Mouse (Mus musculus): Measurements from ENCODE around the gene Psmd4. TPM values are rescaled to one million over a fixed set of nuclear protein-coding genes. Genes with fewer than 3 reads are reported as not detected.

The Psmd4 gene
- total RNA-seq (2014; rRNA removed), result 208 and 210 TPM in 2 replicates
- 267 and 272 TPM in 2 replicates for polyA plus RNA-seq (2015; fragmentation: Nextera tagmentation; extraction: Ambion mirVana)

- WGBS, result 0% methylated on average over 36 of the region's 36 CpGs
- ATAC-seq (peak; percentile 99), DNase-seq (ENCODE audit: low spot score) (peak; percentile 98)
- H3K4me1 ChIP-seq (ENCODE audit: insufficient read depth, low read length), result peaks cover 6% of the 10 kb centered on the region; the same call in 1 of the 2 replicates
- TF ChIP-seq CTCF (IDR thresholded peaks at IDR 0.05; ENCODE audit: low read depth), result no peak
- H3K4me2 ChIP-seq (ENCODE audit: low read depth, low read length), result peak within 1 kb of the TSS; percentile 73
- H3K9ac ChIP-seq (replicated peaks; ENCODE audit: low read length), result peak within 1 kb of the TSS; percentile 81
- H3K4me3 ChIP-seq (ENCODE audit: low read length), result peak within 1 kb of the TSS; percentile 86
- no peaks in the 10 kb centered on the region for H3K27me3 ChIP-seq (ENCODE audit: insufficient read depth, low read length)
- peak within 1 kb of the TSS; percentile 65 for H3K27ac ChIP-seq
- H3K9me3 ChIP-seq (ENCODE audit: low read length), result no peaks in the 10 kb centered on the region
- peaks cover 4% of the 10 kb centered on the region; the same call in 1 of the 2 replicates for H3K36me3 ChIP-seq (ENCODE audit: insufficient read depth, low read length)
Observed at GRCm38 (mm10) chr3:95042166-95042837, at the start of gene Psmd4. Gene Psmd4 (minus strand): TSS chr3:95042614.

- Histone ChIP-seq H3K36me3 (ENCODE audit: insufficient read depth, low read length) (no peaks in the 10 kb centered on the region), H3K4me1 (ENCODE audit: insufficient read depth, low read length) (no peaks in the 10 kb centered on the region), H3K27ac (no peak overlapping the region), H3K9ac (replicated peaks; ENCODE audit: low read length) (no peak overlapping the region), H3K4me3 (ENCODE audit: low read length) (no peak overlapping the region), H3K27me3 (ENCODE audit: insufficient read depth, low read length) (no peaks in the 10 kb centered on the region), H3K9me3 (ENCODE audit: low read length) (no peaks in the 10 kb centered on the region), H3K4me2 (ENCODE audit: low read depth, low read length) (no peak overlapping the region)
- ATAC-seq, result no peak
- TF ChIP-seq CTCF (IDR thresholded peaks at IDR 0.05; ENCODE audit: low read depth), result no peak
- DNase-seq (ENCODE audit: low spot score), result no peak
- WGBS, result 100% methylated on average over 1 of the region's 1 CpGs
Observed at GRCm38 (mm10) chr3:95088071-95088470, 45.7 kb upstream of the Psmd4 start.

GRCm38 (mm10) chr3:95071606-95072005, 29.2 kb upstream of the Psmd4 start:
- DNase-seq (ENCODE audit: low spot score), result peak; percentile 8
- H3K36me3 ChIP-seq (ENCODE audit: insufficient read depth, low read length), result peaks cover 62% of the 10 kb centered on the region
- H3K4me3 ChIP-seq (ENCODE audit: low read length), result no peak overlapping the region
- H3K9ac ChIP-seq (replicated peaks; ENCODE audit: low read length), result no peak overlapping the region
- no peak overlapping the region for H3K4me2 ChIP-seq (ENCODE audit: low read depth, low read length)
- H3K4me1 ChIP-seq (ENCODE audit: insufficient read depth, low read length), result no peaks in the 10 kb centered on the region
- TF ChIP-seq CTCF (IDR thresholded peaks at IDR 0.05; ENCODE audit: low read depth), result 0 out of 2 replicates have a peak, but pooled peaks have one; percentile 11
- WGBS, result 88% methylated on average over 2 of the region's 2 CpGs
- no peaks in the 10 kb centered on the region for H3K27me3 ChIP-seq (ENCODE audit: insufficient read depth, low read length)
- H3K9me3 ChIP-seq (ENCODE audit: low read length), result no peaks in the 10 kb centered on the region
- ATAC-seq, result no peak
- H3K27ac ChIP-seq, result no peak overlapping the region

- H3K4me1 ChIP-seq (ENCODE audit: insufficient read depth, low read length), result no peaks in the 10 kb centered on the region
- ATAC-seq, result no peak
- peaks cover 86% of the 10 kb centered on the region for H3K36me3 ChIP-seq (ENCODE audit: insufficient read depth, low read length)
- no peaks in the 10 kb centered on the region for H3K9me3 ChIP-seq (ENCODE audit: low read length)
- no peak overlapping the region for H3K4me2 ChIP-seq (ENCODE audit: low read depth, low read length)
- 93% methylated on average over 11 of the region's 11 CpGs for WGBS
- no peak overlapping the region for H3K27ac ChIP-seq
- no peak for DNase-seq (ENCODE audit: low spot score)
- H3K9ac ChIP-seq (replicated peaks; ENCODE audit: low read length), result no peak overlapping the region
- no peaks in the 10 kb centered on the region for H3K27me3 ChIP-seq (ENCODE audit: insufficient read depth, low read length)
- H3K4me3 ChIP-seq (ENCODE audit: low read length), result no peak overlapping the region
- no peak for TF ChIP-seq CTCF (IDR thresholded peaks at IDR 0.05; ENCODE audit: low read depth)
Observed at GRCm38 (mm10) chr3:95066570-95066969, 24.2 kb upstream of the Psmd4 start.

- Histone ChIP-seq H3K4me2 (ENCODE audit: low read depth, low read length) (no peak overlapping the region), H3K4me1 (ENCODE audit: insufficient read depth, low read length) (no peaks in the 10 kb centered on the region), H3K9ac (replicated peaks; ENCODE audit: low read length) (no peak overlapping the region), H3K4me3 (ENCODE audit: low read length) (no peak overlapping the region), H3K36me3 (ENCODE audit: insufficient read depth, low read length) (peaks cover 84% of the 10 kb centered on the region), H3K27ac (no peak overlapping the region), H3K9me3 (ENCODE audit: low read length) (no peaks in the 10 kb centered on the region), H3K27me3 (ENCODE audit: insufficient read depth, low read length) (no peaks in the 10 kb centered on the region)
- ATAC-seq, result no peak
- 88% methylated on average over 6 of the region's 6 CpGs for WGBS
- DNase-seq (ENCODE audit: low spot score), result no peak
- no peak for TF ChIP-seq CTCF (IDR thresholded peaks at IDR 0.05; ENCODE audit: low read depth)
Observed at GRCm38 (mm10) chr3:95066095-95066494, 23.7 kb upstream of the Psmd4 start.

- Histone ChIP-seq H3K4me1 (ENCODE audit: insufficient read depth, low read length) (no peaks in the 10 kb centered on the region), H3K27me3 (ENCODE audit: insufficient read depth, low read length) (no peaks in the 10 kb centered on the region), H3K4me3 (ENCODE audit: low read length) (no peak overlapping the region), H3K4me2 (ENCODE audit: low read depth, low read length) (no peak overlapping the region), H3K27ac (no peak overlapping the region), H3K9ac (replicated peaks; ENCODE audit: low read length) (no peak overlapping the region), H3K9me3 (ENCODE audit: low read length) (no peaks in the 10 kb centered on the region), H3K36me3 (ENCODE audit: insufficient read depth, low read length) (peaks cover 84% of the 10 kb centered on the region)
- ATAC-seq, result no peak
- TF ChIP-seq CTCF (IDR thresholded peaks at IDR 0.05; ENCODE audit: low read depth), result no peak
- DNase-seq (ENCODE audit: low spot score), result no peak
- 79% methylated on average over 1 of the region's 1 CpGs for WGBS
Observed at GRCm38 (mm10) chr3:95065553-95065952, 23.1 kb upstream of the Psmd4 start.

- 98% methylated on average over 4 of the region's 4 CpGs for WGBS
Observed at GRCm38 (mm10) chr3:95063741-95064140, 21.3 kb upstream of the Psmd4 start.

More at GRCm38 (mm10) chr3:95063741-95064140, 21.3 kb upstream of the Psmd4 start:
- H3K4me3 ChIP-seq (ENCODE audit: low read length), result no peak overlapping the region
- H3K36me3 ChIP-seq (ENCODE audit: insufficient read depth, low read length), result peaks cover 90% of the 10 kb centered on the region
- no peaks in the 10 kb centered on the region for H3K27me3 ChIP-seq (ENCODE audit: insufficient read depth, low read length)
- ATAC-seq, result no peak
- no peak for DNase-seq (ENCODE audit: low spot score)
- H3K9ac ChIP-seq (replicated peaks; ENCODE audit: low read length), result no peak overlapping the region
- H3K4me1 ChIP-seq (ENCODE audit: insufficient read depth, low read length), result no peaks in the 10 kb centered on the region
- H3K27ac ChIP-seq, result no peak overlapping the region
- TF ChIP-seq CTCF (IDR thresholded peaks at IDR 0.05; ENCODE audit: low read depth), result no peak
- H3K4me2 ChIP-seq (ENCODE audit: low read depth, low read length), result no peak overlapping the region
- H3K9me3 ChIP-seq (ENCODE audit: low read length), result no peaks in the 10 kb centered on the region

All from hindbrain, postnatal 0 days (tissue).